Mouse (Mus musculus) cerebellum, adult 2 months (tissue): ENCODE data around the gene Olfr506. TPM values are rescaled to one million over a fixed set of nuclear protein-coding genes. Genes with fewer than 3 reads are reported as not detected.
"Not testable (repeated sequence)": the region's sequence is repeated elsewhere in the genome, so short reads cannot be mapped to it uniquely, and the experiment has no call there.

Experiments
- DNase-seq, 2 experiments: peaks; one replicate each; pipeline ENCODE4 v3.0.0; 2021
- H3K27ac ChIP-seq: fragments of 200-500 bp; 2 replicates; pipeline ENCODE4 v1.5.1; 2012; ENCODE audit warnings: low read length, control low read depth, inconsistent platforms; ENCODE audit not compliant: insufficient read depth
- H3K27me3 ChIP-seq: fragments of 200-500 bp; 2 replicates; pipeline ENCODE4 v1.6.1; 2012; ENCODE audit warnings: inconsistent platforms, mild to moderate bottlenecking, low read length, moderate library complexity; ENCODE audit not compliant: control insufficient read depth, insufficient read depth
- H3K4me1 ChIP-seq: fragments of 200-500 bp; 2 replicates; pipeline ENCODE4 v1.6.1; 2011; ENCODE audit warnings: low read length; ENCODE audit not compliant: control insufficient read depth, insufficient read depth
- H3K4me3 ChIP-seq: fragments of 200-500 bp; replicated peaks from 2 replicates; pipeline ENCODE3; 2011; ENCODE audit warnings: mild to moderate bottlenecking, low read depth, low read length, control low read depth; ENCODE audit not compliant: insufficient read depth
- CTCF ChIP-seq: fragments of 200-500 bp; IDR thresholded peaks from 2 replicates; pipeline ENCODE4 v1.5.1; 2011; ENCODE audit warnings: low read depth, mild to moderate bottlenecking, control low read depth, low read length, moderate library complexity, borderline replicate concordance; ENCODE audit not compliant: insufficient read depth
- POLR2A ChIP-seq: fragments of 200-500 bp; IDR thresholded peaks from 2 replicates; pipeline ENCODE4 v1.6.1; 2011; ENCODE audit warnings: low read length, control low read depth, borderline replicate concordance; ENCODE audit not compliant: insufficient read depth
- WGBS: fragments of 180-500 bp; shearing (Covaris S2); methylation state at CpG from one replicate; pipeline ENCODE4 v1.1.7; 2018; 5-methylcytosine and 5-hydroxymethylcytosine counted together
- polyA plus RNA-seq: library from polyadenylated mRNA; depleted of rRNA; stranded (reverse); fragments of >200 nt; gene quantifications from 2 replicates; pipeline ENCODE4 v1.2.3, GENCODE M21; 2012; rRNA removed

Gene Olfr506
- not detected in 2 replicates for polyA plus RNA-seq

DNA sequence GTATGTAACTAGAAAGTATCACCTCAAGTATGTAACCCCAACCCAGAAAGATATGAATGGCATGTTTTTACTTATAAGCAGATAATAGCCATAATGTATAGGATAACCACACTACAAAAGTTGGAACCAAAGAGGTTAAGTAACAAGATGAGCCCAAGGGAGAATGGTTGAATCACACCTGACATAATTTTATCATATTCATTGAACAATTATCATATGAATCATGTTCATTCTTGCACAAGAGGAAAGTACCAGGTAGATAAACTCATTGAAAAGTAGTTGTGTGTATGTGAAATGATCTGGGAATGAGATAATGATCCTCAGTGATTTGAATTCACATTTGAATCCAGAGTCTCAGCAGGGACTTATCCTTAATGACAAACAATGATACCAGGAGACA, at the start of gene Olfr506:
TSS of gene Olfr506 (plus strand) at position 301 of the 400 bp plus-strand sequence.
- no peak within 1 kb of the TSS for H3K4me3 ChIP-seq
- TF ChIP-seq POLR2A (no peak), CTCF (no peak)
- no peak within 1 kb of the TSS for H3K27ac ChIP-seq
- H3K27me3 ChIP-seq = no peaks in the 10 kb centered on the region
- H3K4me1 ChIP-seq = no peaks in the 10 kb centered on the region
- DNase-seq = no peak

- Histone ChIP-seq H3K27ac (no peak within 1 kb of the TSS), H3K27me3 (no peaks in the 10 kb centered on the region), H3K4me1 (no peaks in the 10 kb centered on the region), H3K4me3 (no peak within 1 kb of the TSS)
- WGBS = 89% methylated on average over 1 of the region's 1 CpGs
- DNase-seq = no peak
- TF ChIP-seq CTCF = no peak
- no peak for TF ChIP-seq POLR2A
Observed at GRCm38 (mm10) chr7:108565693-108566092, 44.9 kb upstream of the Olfr506 start, which contains the start of gene Olfr504. Gene Olfr504 (minus strand): TSS chr7:108565793.

GRCm38 (mm10) chr7:108589797-108590196, 20.8 kb upstream of the Olfr506 start:
- Histone ChIP-seq H3K4me3 (no peak overlapping the region), H3K27me3 (no peaks in the 10 kb centered on the region), H3K27ac (no peak overlapping the region), H3K4me1 (no peaks in the 10 kb centered on the region)
- peak in 1 of 2 experiments; percentile 0 for DNase-seq
- WGBS = 92% methylated on average over 1 of the region's 1 CpGs
- TF ChIP-seq CTCF (no peak), POLR2A (no peak)

DNA sequence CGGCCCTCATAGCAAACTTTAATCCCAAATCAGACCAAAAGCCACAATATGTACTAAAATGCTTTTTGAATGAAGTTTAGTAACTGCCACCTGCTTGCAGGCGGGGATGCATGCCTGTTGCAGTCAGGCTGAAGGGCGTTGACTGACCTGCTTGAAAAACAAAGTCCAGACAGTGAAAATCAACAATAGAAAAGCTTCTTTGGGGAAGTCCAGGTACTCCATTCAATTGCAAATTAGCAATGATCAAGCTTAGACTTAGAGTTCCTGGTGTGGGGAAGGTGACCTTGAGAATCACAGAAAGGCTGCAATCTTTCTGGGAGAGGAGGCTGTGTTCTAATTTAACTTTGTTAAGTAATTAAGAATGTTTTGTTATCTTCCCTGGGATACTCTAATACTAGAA, 8.7 kb upstream of the Olfr506 start:
- WGBS = 70% methylated on average over 3 of the region's 3 CpGs
- H3K27ac ChIP-seq, H3K4me3 ChIP-seq, DNase-seq, H3K27me3 ChIP-seq, H3K4me1 ChIP-seq: not testable (repeated sequence)

DNA sequence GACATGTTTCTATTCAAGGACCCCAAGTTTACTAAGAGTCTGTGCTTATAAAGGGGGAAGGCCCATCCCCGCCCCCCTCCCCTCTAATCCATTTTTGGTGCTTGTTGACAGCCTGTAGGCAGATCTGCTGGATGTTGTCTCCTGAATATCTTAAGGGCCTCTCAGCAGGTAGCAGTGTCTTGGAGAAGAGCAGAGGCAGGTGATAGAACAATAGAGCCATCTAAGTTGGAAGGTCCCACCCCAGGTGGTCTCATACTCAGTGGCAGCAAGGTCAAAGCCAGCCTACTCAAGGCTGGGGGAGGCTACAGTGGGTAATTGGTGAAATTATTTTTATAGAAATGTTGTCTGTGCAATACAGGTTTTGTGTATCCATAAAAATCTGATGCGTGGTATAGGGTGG, 3.5 kb downstream of the Olfr506 start:
- whole genome bisulfite sequencing = 86% methylated on average over 2 of the region's 2 CpGs
- Histone ChIP-seq H3K27me3 (no peaks in the 10 kb centered on the region), H3K4me1 (no peaks in the 10 kb centered on the region), H3K4me3 (no peak overlapping the region), H3K27ac (no peak overlapping the region)
- no peak for TF ChIP-seq POLR2A
- TF ChIP-seq CTCF = no peak
- no peak for DNase-seq

DNA sequence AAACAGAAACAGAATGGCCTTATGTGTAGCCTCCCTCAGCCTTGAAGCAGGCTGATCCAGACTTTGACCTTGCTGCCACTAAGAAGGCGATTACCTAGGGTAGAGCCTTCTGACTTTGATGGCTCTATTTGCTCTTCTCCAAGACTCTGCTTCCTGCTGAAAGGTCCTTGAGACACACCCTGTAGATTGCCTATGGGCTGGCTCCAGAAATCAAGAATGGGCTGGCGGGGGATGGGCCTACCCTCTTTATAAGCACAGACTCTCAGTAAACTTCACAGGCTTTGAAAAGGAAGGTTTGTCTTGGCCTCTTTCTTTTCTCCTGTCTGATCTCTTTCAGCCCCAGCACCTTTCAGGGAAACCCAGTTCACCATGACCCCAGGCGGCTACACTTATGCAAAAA, 6.2 kb downstream of the Olfr506 start:
- DNase-seq, H3K27me3 ChIP-seq, H3K4me3 ChIP-seq, H3K27ac ChIP-seq, H3K4me1 ChIP-seq: not testable (repeated sequence)
- 51% methylated on average over 3 of the region's 3 CpGs for WGBS

GRCm38 (mm10) chr7:108621514-108621913, 10.9 kb downstream of the Olfr506 start, which contains the start of gene Olfr507:
Gene Olfr507 (plus strand): TSS chr7:108621814.
- 74% methylated on average over 2 of the region's 2 CpGs for WGBS
- no peak within 1 kb of the TSS for H3K4me3 ChIP-seq
- H3K27ac ChIP-seq = no peak within 1 kb of the TSS
- H3K4me1 ChIP-seq = no peaks in the 10 kb centered on the region
- H3K27me3 ChIP-seq = no peaks in the 10 kb centered on the region
- TF ChIP-seq POLR2A = no peak
- TF ChIP-seq CTCF = no peak
- no peak for DNase-seq

GRCm38 (mm10) chr7:108629694-108630093, 19.1 kb downstream of the Olfr506 start, which contains the start of gene Olfr508:
Gene Olfr508 (plus strand): TSS chr7:108629994.
- no peak for DNase-seq
- Histone ChIP-seq H3K4me3 (no peak within 1 kb of the TSS), H3K27me3 (no peaks in the 10 kb centered on the region), H3K27ac (no peak within 1 kb of the TSS), H3K4me1 (no peaks in the 10 kb centered on the region)
- 84% methylated on average over 3 of the region's 3 CpGs for WGBS
- TF ChIP-seq POLR2A = no peak
- TF ChIP-seq CTCF = no peak

GRCm38 (mm10) chr7:108651806-108652205, 41.2 kb downstream of the Olfr506 start, which contains the start of gene Olfr509:
Gene Olfr509 (minus strand): TSS chr7:108651906.
- TF ChIP-seq CTCF (no peak), POLR2A (no peak)
- H3K27ac ChIP-seq = no peak within 1 kb of the TSS
- no peaks in the 10 kb centered on the region for H3K4me1 ChIP-seq
- no peak for DNase-seq
- no peaks in the 10 kb centered on the region for H3K27me3 ChIP-seq
- H3K4me3 ChIP-seq = no peak within 1 kb of the TSS
